Mouse (Mus musculus): ENCODE results near the gene Trmt5.
A peak's percentile ranks its signal among the peaks of the same experiment; 100 is the strongest.

Trmt5 gene

DNA sequence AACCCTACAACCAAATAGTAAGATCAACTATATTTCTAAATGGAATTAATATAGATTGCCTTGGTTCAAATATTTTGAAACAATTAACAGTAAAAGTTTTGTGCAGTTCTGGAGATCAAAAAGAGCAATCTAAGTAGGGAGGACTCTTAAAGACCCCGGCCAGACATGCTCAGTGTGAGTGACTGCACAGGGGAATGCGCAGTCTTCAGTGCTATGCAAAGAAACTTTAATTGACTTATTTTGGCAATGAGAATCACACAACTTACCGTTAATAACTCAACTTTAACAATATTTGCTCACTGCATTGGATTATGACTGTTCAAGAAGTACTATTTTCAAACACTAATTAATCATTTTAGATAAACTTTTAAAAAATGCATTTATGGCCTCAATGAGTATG is 17.0 kb downstream of the Trmt5 start:
- DNase-seq, result no peak

DNA sequence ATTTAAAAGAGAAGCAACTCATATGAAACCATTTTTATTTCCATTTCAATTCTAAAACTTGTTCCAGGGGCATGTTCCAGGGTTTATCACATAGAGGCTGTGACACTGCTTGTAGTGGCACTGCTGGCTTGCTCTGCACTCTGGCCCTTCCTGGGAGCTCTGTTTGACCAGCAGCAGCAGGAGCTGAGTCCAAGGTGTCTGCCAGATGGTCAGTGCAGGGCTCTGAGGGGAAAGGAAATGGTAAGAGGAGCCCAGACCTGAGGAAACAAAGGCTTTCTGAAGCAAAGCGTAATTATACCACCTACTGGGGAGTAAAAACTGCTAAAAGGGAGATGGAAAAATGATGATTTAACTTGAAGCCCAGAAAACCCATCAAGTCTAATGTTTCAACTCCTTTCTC is 18.0 kb downstream of the Trmt5 start:
- DNase-seq, result peak in 1 of 2 experiments; percentile 15

DNA sequence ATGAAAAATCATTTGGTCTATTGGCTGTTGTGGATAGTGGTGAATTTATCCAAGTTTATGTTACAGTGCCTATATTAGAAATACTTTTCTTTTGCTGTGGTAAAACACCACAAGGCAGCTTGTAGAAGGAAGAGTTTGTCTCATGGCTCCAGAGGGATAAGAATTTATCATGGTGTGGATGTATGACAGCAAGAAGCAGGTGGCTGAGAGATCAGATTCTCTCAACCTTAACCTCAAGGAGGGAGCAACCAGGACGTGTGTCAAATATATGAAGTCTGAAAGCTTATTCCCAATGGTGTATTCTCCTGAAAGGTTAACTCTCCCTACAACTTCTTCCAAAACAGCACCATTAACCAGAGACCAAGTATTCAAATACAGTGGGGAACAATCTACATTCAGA is 19.9 kb downstream of the Trmt5 start:
- DNase-seq, result no peak

DNA sequence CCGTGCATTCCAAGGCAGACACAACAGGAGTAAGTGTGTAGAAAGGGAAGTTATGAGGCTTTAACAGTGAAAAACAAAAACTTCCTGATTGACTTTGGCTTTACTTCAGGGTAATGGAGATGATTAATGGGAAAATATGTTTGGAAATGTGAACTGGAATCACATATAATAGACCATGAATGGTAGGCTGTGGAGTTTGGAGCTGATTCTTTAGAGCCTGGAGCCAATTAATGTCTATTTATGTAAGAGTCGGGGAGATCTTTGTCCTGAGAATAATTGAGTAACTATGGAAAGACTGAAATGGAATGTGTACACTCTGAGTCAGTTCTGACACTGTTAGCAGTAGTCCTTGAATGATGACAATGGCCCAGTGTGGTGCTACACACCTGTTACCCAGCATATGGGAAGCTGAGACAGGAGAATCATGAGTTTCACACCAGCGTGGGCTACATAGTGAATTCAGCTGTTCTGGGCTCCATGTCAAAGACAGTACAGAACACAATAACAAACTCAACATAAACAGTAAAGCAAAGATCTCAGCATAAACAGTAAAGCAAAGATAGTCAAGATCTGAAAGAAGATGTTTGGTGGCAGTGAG is 21.0 kb downstream of the Trmt5 start:
- no peak for DNase-seq

DNA sequence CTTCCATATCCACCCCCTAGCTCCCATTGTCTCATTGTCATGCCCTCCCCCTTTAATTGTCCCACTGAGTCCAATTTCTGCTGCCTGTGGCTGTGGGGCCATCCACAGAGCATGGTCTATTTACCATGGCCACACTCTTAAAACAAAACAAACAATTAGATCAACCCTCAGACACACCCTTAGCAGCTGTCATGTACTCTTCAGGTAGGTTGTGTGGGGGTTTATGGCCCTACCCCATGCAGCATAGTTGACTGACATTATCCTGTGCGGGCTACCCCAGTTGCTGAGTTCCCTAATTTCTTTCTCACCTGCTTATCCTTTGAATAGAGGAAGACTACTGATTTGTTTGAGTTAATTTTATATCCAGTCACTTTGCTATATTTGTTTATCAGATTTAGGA is 26.2 kb downstream of the Trmt5 start:
- DNase-seq, result no peak

DNA sequence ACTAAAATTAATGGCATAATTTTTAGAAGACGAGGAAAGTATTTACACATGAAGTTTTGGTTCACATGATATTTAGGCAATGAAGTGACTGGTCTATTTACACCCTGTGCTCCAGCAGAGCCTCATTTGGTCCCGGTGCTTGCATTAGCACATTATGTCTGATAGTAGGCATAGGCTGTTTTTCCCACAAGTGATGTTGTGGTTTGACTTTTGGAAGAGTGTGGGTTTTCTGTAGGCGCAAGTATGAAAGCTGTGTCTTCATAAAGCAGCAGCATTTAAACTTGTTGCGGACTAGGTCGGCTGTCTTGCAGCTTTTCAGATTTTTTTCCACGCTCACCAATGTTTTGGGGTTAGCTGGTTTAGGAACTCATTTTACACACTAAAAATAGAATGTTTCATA is 27.2 kb downstream of the Trmt5 start:
- no peak for DNase-seq

DNA sequence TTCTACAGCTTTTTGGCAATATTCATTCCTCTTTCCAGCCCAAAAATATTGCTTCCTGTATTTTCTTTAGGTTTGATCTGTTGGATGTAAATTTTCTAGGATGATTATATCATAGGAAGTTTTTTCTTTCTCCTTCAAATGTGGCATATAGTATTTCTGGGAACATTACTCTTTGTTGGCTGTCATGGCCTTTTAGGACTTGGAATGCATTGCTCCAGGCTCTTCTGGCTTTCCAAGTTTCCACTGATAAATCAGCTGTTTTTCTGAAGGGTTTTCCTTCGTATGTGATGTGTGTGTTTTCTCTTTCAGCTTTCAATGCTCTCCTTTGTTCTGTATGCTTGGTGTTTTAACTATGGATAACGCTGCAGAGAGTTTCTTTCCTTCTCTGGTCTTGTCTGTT is 31.5 kb downstream of the Trmt5 start:
- DNase-seq, result no peak

DNA sequence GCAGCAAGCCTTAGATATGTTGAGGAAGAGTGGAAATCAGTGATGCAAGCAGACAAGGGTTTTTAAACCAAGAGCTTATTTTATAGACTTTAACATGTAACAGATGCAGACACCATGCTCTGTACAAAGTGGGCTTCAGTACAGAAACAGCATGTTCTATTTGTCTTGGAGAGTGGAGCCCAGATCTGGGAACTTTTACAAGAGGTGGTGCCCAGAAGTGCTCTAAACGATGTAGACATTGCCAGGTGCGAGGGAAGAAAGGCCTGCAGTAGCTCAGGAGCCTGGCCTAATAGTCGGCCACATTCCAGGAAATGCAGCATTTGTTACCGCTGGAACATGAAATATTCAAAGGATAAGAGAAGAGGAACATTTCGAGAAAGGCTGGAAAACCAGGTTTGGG is 40.8 kb downstream of the Trmt5 start:
- DNase-seq, result no peak

DNA sequence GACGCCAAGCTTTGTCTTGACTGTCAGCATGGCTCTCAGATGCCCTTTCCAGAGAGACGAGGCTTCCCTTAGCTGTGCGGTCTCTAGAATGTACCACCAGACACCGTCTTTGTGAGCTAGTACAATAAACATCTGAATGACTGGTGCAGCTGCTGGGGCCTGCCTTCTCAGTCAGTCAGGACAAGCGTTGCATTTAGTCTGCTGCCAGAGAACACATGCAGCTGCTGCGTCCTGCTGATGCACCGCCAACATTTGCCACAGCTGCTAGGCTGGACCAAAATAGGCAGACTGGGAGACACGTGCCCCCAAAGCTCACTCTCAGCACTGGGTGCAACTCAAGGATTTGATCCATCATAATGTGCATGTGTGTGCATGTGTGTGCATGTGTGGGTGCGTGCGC is 44.5 kb downstream of the Trmt5 start:
- DNase-seq, result peak in 1 of 2 experiments; percentile 5

DNA sequence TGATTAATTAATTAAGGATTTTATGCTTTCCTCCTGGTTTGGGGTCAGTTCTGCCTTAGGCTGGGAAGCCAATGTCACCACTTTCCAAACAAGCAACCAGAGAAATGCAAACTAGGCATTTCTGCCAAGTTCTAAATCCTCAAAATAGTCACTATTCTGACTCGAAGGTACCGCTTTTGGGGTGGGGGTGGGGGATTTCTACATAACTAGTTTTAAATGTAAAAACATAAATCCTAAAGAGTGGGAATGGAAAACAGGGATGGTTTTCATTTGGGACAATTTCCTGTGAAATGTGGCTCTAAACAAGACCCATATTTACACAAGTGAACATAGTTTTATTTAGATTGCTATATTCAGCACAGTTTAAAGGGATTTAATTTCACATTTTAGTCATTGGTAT is 53.9 kb downstream of the Trmt5 start:
- DNase-seq, result no peak

DNA sequence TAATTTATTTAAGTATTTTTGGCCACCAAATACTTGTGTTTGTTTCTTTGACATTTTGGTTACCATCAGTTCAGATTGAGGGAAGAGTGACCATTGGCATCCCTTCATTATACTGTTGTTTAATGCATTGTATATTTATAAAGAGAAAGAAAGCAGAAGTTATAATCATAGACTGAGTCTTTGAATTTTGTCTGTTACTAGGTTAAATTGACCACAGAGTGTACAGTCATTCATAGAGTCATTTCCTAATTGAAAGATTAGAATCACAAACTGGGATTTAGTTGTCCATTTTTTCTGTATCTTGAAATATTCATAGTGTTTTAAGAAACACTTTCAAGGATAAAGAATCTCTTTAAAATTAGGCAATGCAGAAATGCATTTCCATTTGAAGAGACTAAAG is 55.0 kb downstream of the Trmt5 start:
- DNase-seq, result no peak

DNA sequence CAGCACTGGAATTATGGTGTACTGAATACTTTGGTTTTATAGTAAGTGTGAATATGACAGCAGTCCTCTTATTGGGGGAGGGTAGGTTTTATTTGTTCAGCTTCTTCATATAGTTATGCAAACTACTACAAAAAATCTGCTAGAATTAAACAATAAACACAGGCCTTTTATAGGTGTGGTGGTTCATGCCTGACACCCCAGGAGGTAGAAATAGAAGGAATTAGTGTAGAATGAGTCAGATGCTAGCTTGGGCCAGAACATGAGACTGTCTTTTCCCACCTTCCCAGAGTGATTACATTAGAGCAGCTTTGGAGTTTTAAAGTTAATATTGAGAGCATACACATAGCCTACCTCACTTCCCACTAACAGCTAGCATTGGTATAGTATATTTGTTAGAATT is 56.3 kb downstream of the Trmt5 start:
- no peak for DNase-seq
